Mouse (Mus musculus) midbrain, postnatal 0 days (tissue): ENCODE measurements at regions not wholly inside any gene's neighbourhood (a gene's known extent, or its start where the extent isn't known, plus 50 kb on each side); places are given as distances from the start of the nearest gene placed in this dataset.

Source experiments
- ATAC-seq: fragments of 200-750 bp; cut with Nextera tagmentation; 2 replicates; pipeline ENCODE4 v1.8.0; 2017; ENCODE audit warnings: moderate number of reproducible peaks, mild to moderate bottlenecking, moderate TSS enrichment, moderate library complexity; ENCODE audit not compliant: low FRiP score
- DNase-seq: peaks from one replicate; pipeline ENCODE4 v3.0.0-alpha.2; 2015; ENCODE audit warnings: low spot score
- H3K27ac ChIP-seq: fragments of 300-500 bp; sonication (generic); 2 replicates; pipeline ENCODE4 v1.5.1; 2014; ENCODE audit warnings: low read depth, mild to moderate bottlenecking, low read length, mixed read lengths
- H3K27me3 ChIP-seq: fragments of 300-500 bp; sonication (generic); 2 replicates; pipeline ENCODE4 v1.6.1; 2014; ENCODE audit warnings: low read length, control low read depth, mixed read lengths; ENCODE audit not compliant: insufficient read depth
- H3K36me3 ChIP-seq: fragments of 300-500 bp; sonication (generic); 2 replicates; pipeline ENCODE4 v1.6.1; 2014; ENCODE audit warnings: low read length, control low read depth, mixed read lengths; ENCODE audit not compliant: insufficient read depth
- H3K4me1 ChIP-seq: fragments of 300-500 bp; sonication (generic); 2 replicates; pipeline ENCODE4 v1.6.1; 2014; ENCODE audit warnings: mild to moderate bottlenecking, control low read depth, antibody characterized with exemption, low read length, mixed read lengths; ENCODE audit not compliant: insufficient read depth
- H3K4me2 ChIP-seq: fragments of 300-500 bp; sonication (generic); 2 replicates; pipeline ENCODE4 v1.6.1; 2014; ENCODE audit warnings: low read depth, mild to moderate bottlenecking, low read length, mixed read lengths; ENCODE audit not compliant: poor library complexity, severe bottlenecking
- H3K4me3 ChIP-seq: fragments of 300-500 bp; sonication (generic); 2 replicates; pipeline ENCODE4 v1.5.1; 2014; ENCODE audit warnings: low read depth, mild to moderate bottlenecking, low read length, moderate library complexity
- H3K9ac ChIP-seq: fragments of 300-500 bp; sonication (generic); replicated peaks from 2 replicates; pipeline ENCODE4 v1.6.1; 2014; ENCODE audit warnings: mild to moderate bottlenecking, low read length, moderate library complexity, mixed read lengths; ENCODE audit not compliant: poor library complexity, severe bottlenecking
- H3K9me3 ChIP-seq: fragments of 300-500 bp; sonication (generic); 2 replicates; pipeline ENCODE4 v1.6.1; 2016; ENCODE audit warnings: low read length, control low read depth
- CTCF ChIP-seq: IDR thresholded peaks from 2 replicates; pipeline ENCODE4 v1.5.1; 2016; ENCODE audit warnings: antibody characterized with exemption, mild to moderate bottlenecking
- WGBS: fragments of 180-500 bp; shearing (Covaris S2); extraction: QIAGEN DNeasy Blood & Tissue Kit; methylation state at CpG from one replicate; pipeline ENCODE4 v1.1.7; 2014; 5-methylcytosine and 5-hydroxymethylcytosine counted together

DNA sequence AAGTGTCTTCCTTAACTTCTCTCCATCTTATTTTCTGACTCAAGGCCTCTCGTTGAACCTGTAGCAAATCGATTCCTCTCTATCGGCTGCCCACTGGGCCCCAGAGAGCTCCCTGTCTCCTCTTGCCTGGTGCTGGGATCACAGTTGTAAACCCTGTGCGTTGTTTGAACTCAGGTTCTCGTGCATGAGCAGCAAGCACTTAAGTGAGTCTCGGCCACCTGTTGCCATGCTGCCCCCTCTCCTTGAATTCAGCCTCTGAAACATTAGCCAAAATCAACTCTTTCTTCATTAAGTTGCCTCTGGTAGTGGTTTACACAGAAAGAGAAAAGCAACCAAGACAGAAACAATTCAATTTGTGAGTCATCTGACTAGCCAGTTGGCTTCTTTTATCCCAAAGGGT lies 144.9 kb upstream of the Lyplal1 start:
- Histone ChIP-seq H3K9ac (no peak overlapping the region), H3K36me3 (no peaks in the 10 kb centered on the region), H3K9me3 (no peaks in the 10 kb centered on the region), H3K27ac (no peak overlapping the region), H3K27me3 (no peaks in the 10 kb centered on the region), H3K4me1 (no peaks in the 10 kb centered on the region), H3K4me3 (no peak overlapping the region), H3K4me2 (no peak overlapping the region)
- WGBS = 72% methylated on average over 6 of the region's 6 CpGs
- no peak for DNase-seq
- no peak for TF ChIP-seq CTCF
- no peak for ATAC-seq

DNA sequence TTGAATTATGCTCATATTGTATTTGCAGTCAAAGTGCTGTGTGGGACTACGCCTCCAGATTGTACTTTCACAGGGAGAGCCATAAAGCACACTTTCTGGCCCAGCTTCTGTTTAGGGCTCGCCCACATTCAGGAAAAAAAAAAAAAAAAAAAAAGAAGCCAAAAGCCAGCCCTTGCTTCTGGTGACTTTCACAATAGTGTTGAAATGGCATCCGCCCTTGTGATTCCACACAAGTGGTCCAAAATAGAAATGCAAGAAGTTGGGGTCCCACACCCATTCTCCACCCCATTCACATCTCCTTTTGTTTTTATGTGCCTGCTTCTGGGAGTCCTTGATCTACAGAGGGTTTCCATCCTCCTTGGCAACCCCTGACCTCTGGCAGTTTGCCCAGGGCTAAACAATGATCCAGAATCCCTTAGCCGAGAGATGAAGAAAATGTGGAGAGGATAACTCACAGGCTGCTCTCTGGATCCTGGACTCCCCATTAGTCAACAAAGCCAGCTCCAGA lies 144.3 kb upstream of the Lyplal1 start:
- no peak overlapping the region for H3K9ac ChIP-seq
- H3K27ac ChIP-seq = no peak overlapping the region
- no peak for TF ChIP-seq CTCF
- H3K4me2 ChIP-seq = no peak overlapping the region
- H3K4me1 ChIP-seq = no peaks in the 10 kb centered on the region
- 38% methylated on average over 4 of the region's 4 CpGs for WGBS
- DNase-seq = peak; percentile 58
- no peak overlapping the region for H3K4me3 ChIP-seq
- ATAC-seq = no peak
- no peaks in the 10 kb centered on the region for H3K27me3 ChIP-seq
- no peaks in the 10 kb centered on the region for H3K9me3 ChIP-seq
- no peaks in the 10 kb centered on the region for H3K36me3 ChIP-seq

DNA sequence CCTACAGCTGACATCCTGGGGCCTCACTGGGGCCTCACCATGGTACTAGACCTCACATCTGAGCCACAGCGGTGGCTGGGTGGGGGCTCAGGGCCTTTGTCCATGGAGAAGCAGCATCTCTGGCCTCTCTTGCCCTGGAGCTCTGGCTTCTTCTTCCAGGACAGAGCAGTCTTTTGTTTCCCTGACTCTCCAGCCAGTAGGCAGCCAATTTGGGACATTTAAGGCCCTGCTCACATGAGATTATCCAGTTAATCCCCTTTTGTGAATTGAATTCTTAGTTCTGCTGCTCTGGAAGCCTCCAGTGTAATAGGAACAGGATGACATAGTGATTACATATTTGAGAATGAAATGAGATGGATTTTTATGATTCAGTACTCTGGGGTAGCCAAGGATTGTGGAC lies 140.5 kb upstream of the Lyplal1 start:
- H3K36me3 ChIP-seq = no peaks in the 10 kb centered on the region
- no peak for ATAC-seq
- no peak for DNase-seq
- no peaks in the 10 kb centered on the region for H3K9me3 ChIP-seq
- no peak overlapping the region for H3K4me3 ChIP-seq
- no peak overlapping the region for H3K27ac ChIP-seq
- no peak overlapping the region for H3K4me2 ChIP-seq
- no peak overlapping the region for H3K9ac ChIP-seq
- TF ChIP-seq CTCF = no peak
- 13% methylated on average over 1 of the region's 1 CpGs for WGBS
- H3K27me3 ChIP-seq = no peaks in the 10 kb centered on the region
- no peaks in the 10 kb centered on the region for H3K4me1 ChIP-seq

DNA sequence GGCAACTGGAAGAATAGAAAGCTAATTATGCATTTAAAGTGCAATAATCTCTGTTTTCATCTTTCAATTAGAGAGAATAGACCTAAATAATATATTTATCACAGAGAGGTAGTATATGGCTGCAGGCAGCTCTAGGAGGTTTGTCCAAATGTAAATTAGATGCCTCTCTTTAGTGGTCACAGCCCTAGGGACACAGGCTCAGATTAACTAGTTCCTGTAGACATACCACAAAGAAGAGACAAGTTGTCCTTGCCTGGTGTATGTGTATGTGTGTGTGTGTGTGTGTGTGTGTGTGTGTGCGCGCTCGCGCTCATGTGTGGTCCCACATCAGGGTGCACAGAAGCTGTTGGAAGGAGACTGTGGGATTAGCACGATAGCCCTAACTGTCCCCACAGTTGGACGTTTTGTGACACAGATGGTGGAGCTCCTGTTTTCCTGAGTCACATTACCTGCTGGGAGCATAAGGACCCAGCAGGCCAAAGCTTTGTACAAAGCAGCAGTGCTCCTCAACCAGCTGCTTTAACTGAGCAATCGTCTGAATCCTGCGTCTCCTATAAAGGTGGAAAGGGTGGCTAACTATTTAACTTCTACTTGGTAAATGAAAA lies 138.5 kb upstream of the Lyplal1 start:
- H3K9ac ChIP-seq = no peak overlapping the region
- DNase-seq = peak; percentile 74
- TF ChIP-seq CTCF = no peak
- no peak overlapping the region for H3K4me3 ChIP-seq
- no peaks in the 10 kb centered on the region for H3K4me1 ChIP-seq
- no peaks in the 10 kb centered on the region for H3K9me3 ChIP-seq
- no peaks in the 10 kb centered on the region for H3K36me3 ChIP-seq
- H3K4me2 ChIP-seq = no peak overlapping the region
- no peak overlapping the region for H3K27ac ChIP-seq
- 57% methylated on average over 8 of the region's 8 CpGs for WGBS
- ATAC-seq = no peak
- H3K27me3 ChIP-seq = no peaks in the 10 kb centered on the region

DNA sequence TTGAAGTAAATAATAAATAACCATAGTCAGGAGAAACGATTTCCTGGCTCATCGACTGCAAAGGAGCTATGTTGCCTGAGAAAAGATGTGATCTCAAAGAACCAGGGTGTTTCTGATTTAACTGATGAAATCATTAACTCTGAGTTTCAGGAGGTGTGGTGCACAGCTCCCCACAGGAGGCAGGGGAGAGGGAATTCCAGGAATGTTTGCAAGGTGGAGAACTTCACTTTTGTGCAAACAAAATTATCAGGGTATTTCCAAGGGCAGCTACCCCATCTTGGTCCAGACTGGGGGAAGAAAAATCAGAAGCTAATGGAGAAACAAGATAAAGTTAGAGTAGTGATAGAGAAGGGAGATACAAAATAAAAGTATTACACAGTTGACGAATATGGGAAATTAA lies 137.4 kb upstream of the Lyplal1 start:
- no peak overlapping the region for H3K27ac ChIP-seq
- no peaks in the 10 kb centered on the region for H3K27me3 ChIP-seq
- H3K36me3 ChIP-seq = no peaks in the 10 kb centered on the region
- no peak overlapping the region for H3K4me3 ChIP-seq
- 75% methylated on average over 3 of the region's 3 CpGs for WGBS
- no peaks in the 10 kb centered on the region; the same call in 1 of the 2 replicates for H3K4me1 ChIP-seq
- no peak overlapping the region for H3K9ac ChIP-seq
- DNase-seq (no peak), ATAC-seq (no peak)
- no peaks in the 10 kb centered on the region for H3K9me3 ChIP-seq
- no peak for TF ChIP-seq CTCF
- H3K4me2 ChIP-seq = no peak overlapping the region

DNA sequence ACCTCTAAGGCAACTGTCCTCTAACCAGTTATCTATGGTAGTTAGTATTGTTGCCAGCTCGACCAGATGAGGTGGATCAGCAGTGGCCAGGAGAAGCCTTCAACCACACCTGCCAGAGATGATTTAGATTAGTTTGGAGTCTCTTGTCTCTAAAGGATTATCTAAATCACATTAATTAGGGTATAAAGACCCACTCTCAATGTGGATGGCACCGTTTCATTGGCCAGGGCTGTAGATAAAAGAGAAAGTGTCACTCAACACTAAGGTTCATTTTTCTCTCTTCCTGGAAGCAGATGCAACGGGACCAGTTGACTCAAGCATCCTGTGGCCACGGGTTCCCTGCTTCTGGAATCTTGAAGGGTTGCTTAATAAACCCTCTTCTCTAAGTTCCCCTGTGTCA lies 135.4 kb upstream of the Lyplal1 start:
- Histone ChIP-seq H3K4me3 (no peak overlapping the region), H3K9me3 (no peaks in the 10 kb centered on the region), H3K27me3 (no peaks in the 10 kb centered on the region), H3K4me1 (no peaks in the 10 kb centered on the region; the same call in 1 of the 2 replicates), H3K27ac (no peak overlapping the region), H3K36me3 (no peaks in the 10 kb centered on the region), H3K4me2 (no peak overlapping the region), H3K9ac (no peak overlapping the region)
- ATAC-seq (no peak), DNase-seq (no peak)
- TF ChIP-seq CTCF = no peak
- WGBS = 77% methylated on average over 4 of the region's 4 CpGs
